Mouse (Mus musculus) thymus, postnatal 4 days (tissue): ENCODE data around the gene Hipk3.
A peak's percentile ranks its signal among the peaks of the same experiment; 100 is the strongest.

Experiments used
- DNase-seq: peaks from one replicate; pipeline ENCODE4 v3.0.0; 2021

The Hipk3 gene

DNA sequence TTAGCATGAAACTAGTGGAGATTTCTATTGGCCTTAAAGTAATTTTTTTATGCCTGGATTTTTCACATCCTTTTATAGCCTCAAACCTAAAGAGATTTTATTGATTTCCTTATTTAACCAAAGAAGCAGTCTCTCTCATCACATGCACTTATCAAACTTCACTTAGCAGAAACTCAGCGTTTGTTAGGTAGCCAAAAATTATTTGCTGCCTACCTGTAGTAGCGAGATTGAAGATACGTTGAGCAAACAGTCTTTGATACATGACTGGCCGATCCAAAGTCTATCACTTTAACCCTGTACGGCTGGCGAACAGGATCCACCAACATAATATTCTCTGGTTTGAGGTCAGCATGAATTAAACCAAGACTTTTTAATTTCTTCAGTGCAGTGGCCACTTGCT lies 23.7 kb downstream of the Hipk3 start:
- DNase-seq: no peak

DNA sequence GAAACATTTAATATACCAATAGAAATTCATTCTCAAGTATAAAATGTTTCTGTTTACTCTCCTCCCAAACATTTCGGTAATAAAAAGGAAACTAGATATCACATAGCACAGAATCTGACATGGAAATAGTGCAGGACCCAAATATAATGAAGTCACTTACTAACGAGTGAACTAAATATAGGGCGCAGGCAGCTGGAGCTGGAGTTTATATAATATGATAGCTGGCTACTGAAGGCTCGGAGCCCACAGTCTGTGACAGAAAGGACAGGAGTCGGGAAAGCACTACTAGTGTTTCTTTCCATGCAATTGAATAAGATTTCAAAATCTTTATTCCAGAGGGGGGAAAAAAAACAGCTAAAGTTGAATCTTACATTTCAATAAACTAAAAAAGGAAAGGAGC lies 25.8 kb downstream of the Hipk3 start:
- DNase-seq: no peak

DNA sequence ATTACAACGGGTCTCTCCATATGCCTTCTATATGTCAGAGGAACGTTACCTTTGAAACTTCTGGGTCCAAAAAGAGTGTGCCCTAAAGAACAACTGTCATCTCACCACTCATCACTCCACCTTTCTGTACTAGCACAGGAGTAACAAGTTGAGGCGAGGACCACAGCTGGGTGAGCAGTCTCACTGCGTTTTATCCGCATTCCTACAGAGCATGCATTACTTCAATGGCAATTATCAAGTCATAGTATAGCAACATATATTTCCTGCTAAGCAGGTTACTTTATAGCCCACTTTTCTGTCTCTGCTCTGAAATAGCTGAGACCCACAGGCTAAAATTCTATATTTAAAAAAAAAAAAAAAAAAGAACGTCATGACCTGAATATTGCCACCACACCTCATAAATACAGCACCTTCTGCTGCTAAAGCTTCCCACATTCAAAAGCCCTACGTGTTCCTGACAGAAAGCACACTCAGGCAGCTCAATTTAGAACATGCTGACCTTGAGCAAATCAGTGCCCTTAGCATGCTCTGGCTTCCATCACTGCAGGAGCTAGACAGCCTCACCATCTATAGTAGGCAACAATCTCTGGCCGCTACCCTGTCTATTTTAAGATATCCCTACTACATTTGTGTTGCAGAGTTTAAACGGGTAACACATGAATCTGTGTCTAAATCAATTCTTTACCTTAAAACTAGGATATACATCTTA lies 27.2 kb downstream of the Hipk3 start:
- no peak for DNase-seq

DNA sequence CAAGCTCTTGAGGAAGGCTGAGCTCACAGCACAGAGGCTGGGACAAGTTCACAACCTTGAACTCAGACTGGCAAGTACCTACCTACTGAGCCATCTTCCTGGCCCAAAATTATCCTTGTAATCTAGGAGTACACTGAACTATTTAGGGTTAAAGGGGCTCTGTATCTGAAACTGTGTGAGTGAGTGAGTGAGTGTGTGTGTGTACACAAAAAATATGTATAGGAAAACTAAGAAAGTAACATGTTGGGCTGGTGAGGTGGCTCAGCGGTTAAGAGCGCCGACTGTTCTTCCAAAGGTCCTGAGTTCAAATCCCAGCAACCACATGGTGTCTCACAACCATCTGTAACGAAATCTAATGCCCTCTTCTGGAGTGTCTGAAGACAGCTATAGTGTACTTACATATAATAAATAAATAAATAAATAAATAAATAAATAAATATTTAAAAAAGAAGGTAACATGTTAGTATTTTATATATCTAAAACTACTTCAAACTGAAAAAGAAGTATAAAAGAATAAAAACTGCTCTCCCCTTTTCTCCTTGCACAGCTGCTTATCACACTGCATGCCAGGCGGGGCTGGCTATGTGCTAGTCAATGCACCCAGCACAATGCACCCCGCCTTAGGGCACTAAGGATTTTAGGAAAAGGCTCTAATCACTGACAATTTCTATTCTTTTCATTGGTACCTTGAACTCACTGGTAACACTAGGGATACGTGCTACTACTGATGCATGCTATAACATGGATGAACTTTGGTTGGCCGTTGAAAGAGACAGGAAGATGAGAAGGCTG lies 28.4 kb downstream of the Hipk3 start:
- no peak for DNase-seq

DNA sequence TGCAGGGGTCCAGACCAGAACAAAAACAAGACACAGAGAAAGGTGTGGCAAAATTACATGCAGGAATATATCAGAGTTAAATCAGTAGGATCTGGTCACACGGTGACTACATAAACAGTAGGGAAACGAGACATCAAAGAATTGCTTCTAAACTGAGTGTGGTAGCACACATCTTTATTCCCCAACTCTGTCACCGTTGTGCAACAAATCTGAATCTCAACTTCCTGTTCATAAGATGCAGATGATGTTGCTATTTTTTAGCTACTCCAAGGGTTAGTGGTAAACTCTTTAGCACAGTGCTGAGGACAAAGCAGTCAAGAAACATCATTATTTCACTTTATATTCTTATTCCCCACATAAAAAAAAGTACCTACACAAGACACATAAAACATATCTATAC lies 34.2 kb downstream of the Hipk3 start:
- DNase-seq: no peak

DNA sequence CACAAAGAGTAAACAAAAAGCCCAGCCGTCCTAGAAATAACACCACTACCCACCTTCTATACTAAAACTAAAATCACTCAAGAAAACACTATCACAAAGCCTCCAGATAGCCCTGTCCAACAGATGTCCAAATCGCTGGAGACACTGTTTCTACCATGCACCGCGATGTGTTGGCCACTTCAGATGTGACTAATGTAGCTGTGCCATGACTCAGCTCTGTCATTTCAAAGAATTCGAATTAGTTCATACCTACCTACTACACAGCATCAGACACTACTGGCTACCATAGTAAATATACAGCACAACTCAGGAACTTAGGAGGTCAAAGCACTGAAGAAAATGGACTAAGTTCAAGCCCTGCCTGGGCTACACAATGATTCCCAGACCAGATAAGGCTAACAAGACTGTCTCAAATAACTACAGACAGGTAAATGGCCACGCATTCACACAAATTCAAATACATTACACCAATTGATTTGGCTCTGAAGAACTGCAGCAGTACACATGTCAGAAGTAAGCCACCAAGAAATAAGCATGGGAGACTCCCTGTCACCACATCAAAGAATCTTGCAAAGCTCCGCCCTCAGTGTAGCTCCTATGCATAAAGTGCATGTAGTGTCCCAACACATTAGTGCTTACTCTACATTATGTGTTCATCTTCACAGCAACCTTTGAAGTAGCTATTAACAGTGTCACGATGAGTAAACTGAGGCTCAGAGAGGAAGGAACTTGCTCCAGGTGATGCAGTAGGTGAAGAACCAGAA lies 35.5 kb downstream of the Hipk3 start:
- DNase-seq: peak; percentile 27

- DNase-seq: no peak
These were observed 37.1 kb downstream of the Hipk3 start for GRCm38 (mm10) chr2:104457106-104457505.

DNA sequence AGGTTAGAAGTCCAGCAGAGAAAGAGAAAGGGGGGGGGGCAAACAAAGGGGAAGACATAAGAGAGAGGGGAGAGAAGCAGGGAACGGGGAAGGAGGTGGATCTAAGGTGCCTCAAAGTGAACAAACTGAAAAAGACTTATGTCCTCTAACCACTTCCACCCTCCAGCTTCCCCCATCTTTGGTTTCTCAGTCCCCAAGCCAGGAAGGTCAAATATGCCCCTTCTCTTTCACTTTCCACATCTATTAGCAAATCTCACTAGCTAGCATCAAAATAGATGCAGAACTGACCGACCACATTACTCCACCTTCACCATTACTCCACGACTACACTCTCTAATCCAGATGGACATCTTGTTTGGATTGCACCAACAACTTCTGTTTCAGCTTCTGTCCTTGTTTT lies 43.6 kb downstream of the Hipk3 start:
- DNase-seq: no peak

GRCm38 (mm10) chr2:104449191-104449590 lies 45.1 kb downstream of the Hipk3 start:
- DNase-seq: no peak

DNA sequence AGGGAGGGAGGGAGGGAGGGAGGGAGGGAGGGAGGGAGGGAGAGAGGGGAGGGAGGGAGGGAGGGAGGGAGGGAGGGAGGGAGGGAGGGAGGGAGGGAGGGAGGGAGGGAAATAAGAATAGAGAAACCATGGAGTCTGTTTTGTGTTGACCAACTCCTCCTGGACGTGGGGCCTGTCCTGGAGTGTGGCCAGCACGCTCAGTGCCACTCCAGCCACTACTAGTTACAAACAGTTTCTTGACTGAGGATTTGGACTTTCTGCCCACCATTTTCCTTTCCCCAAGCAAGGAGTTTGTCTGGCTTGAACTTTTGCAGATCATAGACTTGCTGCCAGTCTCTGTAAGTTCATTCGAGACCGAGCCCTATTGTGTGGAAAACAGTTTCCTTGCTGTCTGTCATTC lies 46.0 kb downstream of the Hipk3 start:
- DNase-seq: no peak

GRCm38 (mm10) chr2:104446016-104446415 lies 48.2 kb downstream of the Hipk3 start:
- peak; percentile 53 for DNase-seq

DNA sequence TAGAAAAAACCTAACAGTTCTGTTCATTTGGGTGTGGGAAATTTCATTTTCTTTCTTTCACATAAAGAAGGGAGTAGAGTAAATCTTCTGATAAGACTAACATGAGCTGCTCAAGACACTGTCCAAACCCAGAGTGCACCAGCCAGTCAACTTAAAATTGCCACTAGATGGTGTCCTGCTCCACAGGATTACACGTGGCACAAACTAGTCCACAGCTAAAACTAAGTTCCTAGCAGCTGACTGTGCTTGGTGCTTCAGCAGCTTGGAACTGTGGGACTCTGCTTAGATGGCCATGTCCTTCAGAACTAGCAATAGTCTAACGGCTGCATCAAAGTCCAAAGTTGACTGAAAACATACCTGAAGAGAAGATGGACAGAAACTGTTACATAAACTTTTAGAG lies 49.5 kb downstream of the Hipk3 start:
- peak; percentile 63 for DNase-seq

- DNase-seq: no peak
These were observed 51.9 kb downstream of the Hipk3 start for GRCm38 (mm10) chr2:104442341-104442740.

DNA sequence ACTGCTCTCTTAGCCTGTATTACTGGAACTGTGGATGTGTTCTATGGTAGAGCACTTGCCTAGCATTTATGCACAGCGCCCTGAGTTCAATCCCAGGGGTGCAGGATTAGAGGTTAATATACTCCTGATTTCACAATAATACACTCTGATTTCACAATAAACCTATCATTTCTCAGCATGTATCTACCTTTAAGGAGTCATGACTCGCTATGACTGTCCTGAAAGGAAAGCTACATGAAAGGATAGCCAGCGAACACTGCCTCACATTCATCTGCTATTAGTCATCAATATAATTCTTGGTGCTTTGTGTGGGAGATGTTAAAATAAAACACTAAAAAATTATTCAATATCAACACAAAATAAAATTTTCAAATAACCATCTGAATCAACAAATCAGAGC lies 58.0 kb downstream of the Hipk3 start:
- no peak for DNase-seq

DNA sequence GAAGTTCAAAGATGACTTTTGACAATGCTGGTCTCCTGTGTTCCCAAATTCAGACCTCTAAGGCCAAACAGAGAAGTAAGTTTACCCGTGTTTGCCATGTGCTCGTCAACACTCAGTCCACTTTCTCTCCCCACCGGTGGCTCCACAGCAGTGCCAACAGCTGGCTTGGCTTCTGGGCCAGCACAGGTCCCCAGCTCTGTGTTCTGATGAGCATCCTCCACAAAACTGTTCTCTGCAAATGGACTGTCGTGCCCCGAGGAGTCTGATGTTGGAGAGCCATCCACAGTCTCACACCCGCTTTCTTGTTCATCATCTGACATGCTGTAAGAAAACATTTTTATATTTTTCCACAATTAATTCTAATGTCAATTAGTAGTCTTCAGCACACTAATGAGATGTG lies 63.2 kb downstream of the Hipk3 start:
- DNase-seq: no peak

GRCm38 (mm10) chr2:104430566-104430965 lies 63.7 kb downstream of the Hipk3 start:
- no peak for DNase-seq

- DNase-seq: no peak
These were observed 68.1 kb downstream of the Hipk3 start for GRCm38 (mm10) chr2:104426112-104426511.

DNA sequence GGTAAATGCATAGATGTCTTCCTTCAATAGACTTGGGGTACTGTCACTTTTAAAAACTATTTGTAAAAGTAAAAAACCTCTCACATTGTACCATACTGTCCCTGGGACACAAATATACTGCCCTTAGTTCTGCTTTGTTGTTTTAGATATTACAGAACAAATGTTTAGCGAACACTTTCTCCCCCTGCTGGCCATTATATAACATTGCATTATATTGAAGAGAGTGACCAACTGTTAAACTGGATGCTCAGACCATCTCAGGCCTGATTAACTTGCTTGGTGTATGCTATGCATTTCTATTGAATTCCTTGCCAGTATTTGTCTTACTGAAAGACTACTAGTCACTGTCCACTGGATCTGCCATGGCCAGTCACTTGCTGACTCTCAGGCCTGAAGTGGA lies 72.0 kb downstream of the Hipk3 start:
- no peak for DNase-seq

GRCm38 (mm10) chr2:104420805-104421204 lies 73.4 kb downstream of the Hipk3 start:
- no peak for DNase-seq

DNA sequence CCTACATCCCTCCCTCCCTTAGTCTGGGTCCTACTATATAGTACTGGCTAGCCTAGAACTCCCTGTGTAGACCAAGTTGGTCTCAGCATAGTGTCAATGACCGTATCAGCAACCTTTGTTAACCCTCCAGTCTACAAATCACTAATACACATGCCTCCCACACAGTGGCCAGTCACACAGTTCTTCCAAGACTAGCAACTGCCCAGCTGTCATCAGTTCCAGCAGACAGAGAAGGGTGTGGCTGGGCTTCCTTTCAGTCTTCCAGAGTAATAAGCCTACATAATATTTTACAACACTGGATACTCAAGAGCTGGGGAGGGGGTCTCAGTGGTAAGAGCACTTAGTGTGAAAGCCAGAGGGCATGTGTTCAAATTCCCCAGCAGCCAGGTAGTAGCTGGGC lies 74.2 kb downstream of the Hipk3 start:
- no peak for DNase-seq

- peak; percentile 21 for DNase-seq
These were observed 74.8 kb downstream of the Hipk3 start for GRCm38 (mm10) chr2:104419411-104419810.

DNA sequence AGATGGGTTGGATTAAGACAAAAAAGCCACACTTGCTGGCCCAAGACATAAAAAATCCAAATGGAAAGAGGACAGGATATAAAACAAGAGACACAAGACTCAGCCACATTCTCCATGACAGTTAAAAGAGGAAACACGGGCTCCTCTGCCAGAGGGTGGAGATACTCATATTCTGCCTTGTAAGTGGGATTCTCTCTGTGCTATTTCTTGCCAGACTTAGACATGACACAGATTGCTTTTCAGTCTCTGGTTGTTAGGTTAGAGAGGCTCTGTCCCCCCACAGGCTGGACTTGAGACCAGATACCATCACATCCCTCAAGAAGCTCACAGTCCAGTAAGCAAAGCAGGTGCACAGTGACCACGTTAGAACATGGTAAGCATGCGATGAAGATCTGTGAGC lies 81.2 kb downstream of the Hipk3 start:
- DNase-seq: no peak

DNA sequence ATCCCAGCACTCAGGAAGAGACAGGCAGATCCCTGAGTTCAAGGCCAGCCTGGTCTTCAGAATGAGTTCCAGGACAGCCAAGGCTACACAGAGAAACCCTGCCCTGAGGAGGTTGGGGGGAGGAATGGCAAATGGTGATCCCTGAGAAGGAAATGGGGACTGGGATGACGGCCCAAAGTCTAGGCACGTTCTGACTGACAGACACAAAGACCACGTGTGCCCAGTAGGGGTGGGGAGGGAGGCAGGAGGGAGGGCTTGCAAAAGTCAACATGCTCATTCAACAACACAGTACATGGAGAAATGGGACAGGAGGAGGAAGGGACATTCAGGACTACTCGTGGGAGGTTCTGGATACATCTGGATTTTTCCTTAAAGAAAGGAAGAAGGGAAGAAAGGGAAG lies 81.8 kb downstream of the Hipk3 start:
- no peak for DNase-seq

GRCm38 (mm10) chr2:104411806-104412205 lies 82.4 kb downstream of the Hipk3 start:
- DNase-seq: peak; percentile 45
